ENCODE assay signal across 9 mouse cellular contexts in the genomic region with DNA sequence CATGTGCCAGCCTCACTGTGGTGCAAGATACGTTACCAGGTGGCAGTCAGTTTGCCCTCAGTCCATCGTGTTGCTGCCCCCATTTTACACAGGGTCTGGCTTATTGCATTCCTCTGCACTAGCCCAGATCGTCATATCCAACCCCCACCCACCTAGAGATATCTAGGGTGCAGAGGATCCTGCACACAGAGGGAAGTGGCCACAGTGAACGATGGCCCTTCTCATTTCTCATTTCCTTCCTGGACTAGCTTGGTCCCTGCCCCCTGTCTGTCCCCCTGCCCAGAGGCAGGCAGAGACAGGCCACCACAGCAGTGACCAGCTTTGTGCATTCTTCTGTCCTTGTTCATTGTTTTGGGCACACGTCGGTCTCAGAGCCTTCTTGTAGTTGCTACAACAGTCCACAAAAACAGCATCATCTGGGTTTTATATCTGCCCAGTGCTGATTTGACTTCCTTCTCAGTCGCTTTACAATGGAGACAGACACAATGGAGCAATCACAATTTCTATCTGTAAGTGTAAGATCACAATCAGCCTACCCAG. TPM values are rescaled to one million over a fixed set of nuclear protein-coding genes. Genes with fewer than 3 reads are reported as not detected.
A peak's percentile ranks its signal among the peaks of the same experiment; 100 is the strongest.
DNase-seq lines count a peak whose midpoint lies in the region; ATAC-seq and TF ChIP-seq lines count a peak whose summit lies in the region.
"Had no signal": no experiment of that assay in that cellular context is flagged by ENCODE, and none has a peak within 500 bp of the region (broad histone marks: within the 10 kb centered on the region; RNA-seq: fewer than 3 reads in every experiment).

No protein-coding gene starts in this region.

- H3K27me3 ChIP-seq in kidney, embryonic 15.5 days: no peaks in the 10 kb centered on the region
- no peaks in the 10 kb centered on the region for H3K27me3 ChIP-seq in heart, embryonic 16.5 days (ENCODE audit: control insufficient read depth, insufficient read depth, low read length)

- no peaks in the 10 kb centered on the region for H3K9me3 ChIP-seq in kidney, embryonic 15.5 days (replicated peaks)
- H3K9me3 ChIP-seq in heart, embryonic 16.5 days (replicated peaks; ENCODE audit: control insufficient read depth, low read length): no peaks in the 10 kb centered on the region

- no peak overlapping the region for H3K4me3 ChIP-seq in kidney, embryonic 15.5 days (replicated peaks)
- H3K4me3 ChIP-seq in bone marrow, adult 2 months (replicated peaks; ENCODE audit: control insufficient read depth, low read depth, low read length): peak overlapping the region; percentile 76
- peak overlapping the region; percentile 27 for H3K4me3 ChIP-seq in heart, embryonic 16.5 days (ENCODE audit: low read length)

- ATAC-seq in kidney, embryonic 15.5 days (replicated peaks; ENCODE audit: low FRiP score): no peak
- peak; percentile 20; the same call in 1 of the 2 replicates for ATAC-seq in heart, embryonic 16.5 days (replicated peaks; ENCODE audit: extremely low read depth, insufficient read depth, low FRiP score)
- ATAC-seq in megakaryocyte, adult 5-6 weeks (ENCODE audit: poor library complexity, severe bottlenecking): peak; percentile 31

- H3K36me3 ChIP-seq in kidney, embryonic 15.5 days: no peaks in the 10 kb centered on the region
- no peaks in the 10 kb centered on the region for H3K36me3 ChIP-seq in heart, embryonic 16.5 days (ENCODE audit: control insufficient read depth, insufficient read depth)

- DNase-seq in kidney, postnatal 25 days: no peak
- DNase-seq in cerebellum, adult 8-10 months: no peak
- DNase-seq in spleen, postnatal 10 days (ENCODE audit: low spot score in 2 of 2): no peak
- no peak for DNase-seq in kidney, postnatal 4 days
- DNase-seq: cerebellum, postnatal 25 days had no signal

- no peak overlapping the region for H3K4me2 ChIP-seq in kidney, embryonic 15.5 days
- peak overlapping the region; percentile 53 for H3K4me2 ChIP-seq in heart, embryonic 16.5 days (ENCODE audit: low read depth, low read length)

- no peak for TF ChIP-seq CTCF in bone marrow, adult 2 months (IDR thresholded peaks at IDR 0.05; ENCODE audit: control insufficient read depth, insufficient read depth, low read length)

- H3K4me1 ChIP-seq in kidney, embryonic 15.5 days: peaks cover 9% of the 10 kb centered on the region
- peaks cover 18% of the 10 kb centered on the region for H3K4me1 ChIP-seq in bone marrow, adult 2 months (ENCODE audit: control insufficient read depth, insufficient read depth, low read length)
- H3K4me1 ChIP-seq in heart, embryonic 16.5 days (ENCODE audit: control insufficient read depth, insufficient read depth, low read length): peaks cover 17% of the 10 kb centered on the region

- WGBS in kidney, embryonic 15.5 days: 64% methylated on average over 7 of the region's 7 CpGs
- WGBS in bone marrow, adult 2 months: 5% methylated on average over 7 of the region's 7 CpGs
- 24% methylated on average over 7 of the region's 7 CpGs for WGBS in heart, embryonic 16.5 days

- no peak overlapping the region for H3K9ac ChIP-seq in kidney, embryonic 15.5 days
- H3K9ac ChIP-seq in heart, embryonic 16.5 days (ENCODE audit: low read length): peak overlapping the region; percentile 35; the same call in 1 of the 2 replicates

- H3K27ac ChIP-seq in kidney, embryonic 15.5 days: peak overlapping the region; percentile 54
- peak overlapping the region; percentile 79 for H3K27ac ChIP-seq in bone marrow, adult 2 months (ENCODE audit: control insufficient read depth, insufficient read depth, low read depth, low read length, poor library complexity)
- H3K27ac ChIP-seq in heart, embryonic 16.5 days (ENCODE audit: low read length): peak overlapping the region; percentile 82

- TF ChIP-seq POLR2A in bone marrow, adult 2 months (IDR thresholded peaks at IDR 0.05; ENCODE audit: borderline replicate concordance, control insufficient read depth, low read depth, low read length): 0 out of 2 replicates have a peak, but pooled peaks have one; percentile 12

RNA-seq across cellular contexts. Expression of a gene that starts 13.3 kb away (rescaled TPM):
- polyA plus RNA-seq in kidney, embryonic 15.5 days (2015; fragmentation: Nextera tagmentation; extraction: Ambion mirVana): 0.74 and 0.78 TPM in 2 replicates
- polyA plus RNA-seq in bone marrow, adult 2 months (2011; ENCODE audit: insufficient read depth, insufficient read length, low replicate concordance, missing spikeins): 10.9 and 31.9 TPM in 2 replicates
- 0.22 and 0.29 TPM in 2 replicates for polyA plus RNA-seq in heart, embryonic 16.5 days (2015; fragmentation: Nextera tagmentation; extraction: Ambion mirVana)
- 10.7 and 12.2 TPM in 2 replicates for total RNA-seq in megakaryocyte, adult 5-6 weeks (2015)
- 26.1 and 30.9 TPM in 2 replicates for total RNA-seq in megakaryocyte, adult 5-6 weeks (2017)

RNA-seq across cellular contexts. Expression of a gene that starts 34.5 kb away (rescaled TPM):
- 25.0 and 26.5 TPM in 2 replicates for polyA plus RNA-seq in kidney, embryonic 15.5 days (2015; fragmentation: Nextera tagmentation; extraction: Ambion mirVana)
- polyA plus RNA-seq in bone marrow, adult 2 months (2011; ENCODE audit: insufficient read depth, insufficient read length, low replicate concordance, missing spikeins): 12.1 and 23.2 TPM in 2 replicates
- polyA plus RNA-seq in heart, embryonic 16.5 days (2015; fragmentation: Nextera tagmentation; extraction: Ambion mirVana): 55.9 and 59.8 TPM in 2 replicates
- total RNA-seq in megakaryocyte, adult 5-6 weeks (2015): 14.9 and 15.3 TPM in 2 replicates
- 24.7 and 27.7 TPM in 2 replicates for total RNA-seq in megakaryocyte, adult 5-6 weeks (2017)

RNA-seq across cellular contexts. Expression of a gene that starts 58.3 kb away (rescaled TPM):
- polyA plus RNA-seq in kidney, embryonic 15.5 days (2015; fragmentation: Nextera tagmentation; extraction: Ambion mirVana): 18.5 and 22.7 TPM in 2 replicates
- polyA plus RNA-seq in bone marrow, adult 2 months (2011; ENCODE audit: insufficient read depth, insufficient read length, low replicate concordance, missing spikeins): 3.0 and 10.2 TPM in 2 replicates
- polyA plus RNA-seq in heart, embryonic 16.5 days (2015; fragmentation: Nextera tagmentation; extraction: Ambion mirVana): 1.4 and 1.8 TPM in 2 replicates
- 44.4 and 49.1 TPM in 2 replicates for total RNA-seq in megakaryocyte, adult 5-6 weeks (2015)
- total RNA-seq in megakaryocyte, adult 5-6 weeks (2017): 39.6 and 42.3 TPM in 2 replicates
